Mouse (Mus musculus) erythroblast, embryonic 14.5 days (primary cell): ENCODE data around the gene Nfatc2ip.

ENCODE experiments used
- GATA1 ChIP-seq: IDR thresholded peaks from 2 replicates; pipeline ENCODE4 v1.6.1; 2012; ENCODE audit warnings: low read length, inconsistent platforms, mixed read lengths
- TAL1 ChIP-seq: IDR thresholded peaks from 3 replicates; pipeline ENCODE4 v1.6.1; 2012; ENCODE audit warnings: low read length, inconsistent platforms, mixed read lengths

GRCm38 (mm10) chr7:126399548-126399947 is 3.0 kb upstream of the Nfatc2ip start:
- TF ChIP-seq GATA1 (no peak), TAL1 (no peak)
